Mouse (Mus musculus) lung, embryonic 16.5 days (tissue): ENCODE data around the gene Fabp3. TPM values are rescaled to one million over a fixed set of nuclear protein-coding genes. Genes with fewer than 3 reads are reported as not detected.

ENCODE experiments used
- ATAC-seq: fragments of 200-750 bp; cut with Nextera tagmentation; 2 replicates; pipeline ENCODE4 v1.8.0; 2017; ENCODE audit warnings: low read depth, mild to moderate bottlenecking, moderate library complexity
- H3K27ac ChIP-seq: fragments of 300-500 bp; sonication (generic); 2 replicates; pipeline ENCODE4 v1.5.1; 2014; ENCODE audit warnings: mild to moderate bottlenecking, control low read depth, low read length
- H3K27me3 ChIP-seq: fragments of 300-500 bp; sonication (generic); 2 replicates; pipeline ENCODE4 v1.6.1; 2014; ENCODE audit warnings: low read depth, low read length, mixed read lengths; ENCODE audit not compliant: control insufficient read depth, insufficient read depth
- H3K36me3 ChIP-seq: fragments of 300-500 bp; sonication (generic); 2 replicates; pipeline ENCODE4 v1.6.1; 2014; ENCODE audit warnings: low read length; ENCODE audit not compliant: control insufficient read depth, insufficient read depth
- H3K4me1 ChIP-seq: fragments of 300-500 bp; sonication (generic); replicated peaks from 2 replicates; pipeline ENCODE4 v1.6.1; 2014; ENCODE audit warnings: low read length, mixed read lengths; ENCODE audit not compliant: control insufficient read depth, insufficient read depth
- H3K4me2 ChIP-seq: fragments of 300-500 bp; sonication (generic); 2 replicates; pipeline ENCODE4 v1.6.1; 2014; ENCODE audit warnings: low read depth, low read length, control low read depth
- H3K4me3 ChIP-seq: fragments of 300-500 bp; sonication (generic); 2 replicates; pipeline ENCODE4 v1.5.1; 2014; ENCODE audit warnings: mild to moderate bottlenecking, low read length, control low read depth
- H3K9ac ChIP-seq: fragments of 300-500 bp; sonication (generic); 2 replicates; pipeline ENCODE4 v1.6.1; 2014; ENCODE audit warnings: low read length, control low read depth
- H3K9me3 ChIP-seq: fragments of 300-500 bp; sonication (generic); 2 replicates; pipeline ENCODE4 v1.6.1; 2016; ENCODE audit warnings: low read length; ENCODE audit not compliant: control insufficient read depth
- WGBS: fragments of 180-500 bp; shearing (Covaris S2); extraction: QIAGEN DNeasy Blood & Tissue Kit; methylation state at CpG from one replicate; pipeline ENCODE4 v1.1.7; 2014; 5-methylcytosine and 5-hydroxymethylcytosine counted together
- polyA plus RNA-seq: library from polyadenylated mRNA; unstranded; fragments of >200 nt; fragmentation: Nextera tagmentation; extraction: Ambion mirVana; gene quantifications from 2 replicates; pipeline ENCODE4 v1.2.1, GENCODE M21; 2015

Gene Fabp3
- polyA plus RNA-seq, 1 experiment from 2014 or later = 54.4 TPM

DNA sequence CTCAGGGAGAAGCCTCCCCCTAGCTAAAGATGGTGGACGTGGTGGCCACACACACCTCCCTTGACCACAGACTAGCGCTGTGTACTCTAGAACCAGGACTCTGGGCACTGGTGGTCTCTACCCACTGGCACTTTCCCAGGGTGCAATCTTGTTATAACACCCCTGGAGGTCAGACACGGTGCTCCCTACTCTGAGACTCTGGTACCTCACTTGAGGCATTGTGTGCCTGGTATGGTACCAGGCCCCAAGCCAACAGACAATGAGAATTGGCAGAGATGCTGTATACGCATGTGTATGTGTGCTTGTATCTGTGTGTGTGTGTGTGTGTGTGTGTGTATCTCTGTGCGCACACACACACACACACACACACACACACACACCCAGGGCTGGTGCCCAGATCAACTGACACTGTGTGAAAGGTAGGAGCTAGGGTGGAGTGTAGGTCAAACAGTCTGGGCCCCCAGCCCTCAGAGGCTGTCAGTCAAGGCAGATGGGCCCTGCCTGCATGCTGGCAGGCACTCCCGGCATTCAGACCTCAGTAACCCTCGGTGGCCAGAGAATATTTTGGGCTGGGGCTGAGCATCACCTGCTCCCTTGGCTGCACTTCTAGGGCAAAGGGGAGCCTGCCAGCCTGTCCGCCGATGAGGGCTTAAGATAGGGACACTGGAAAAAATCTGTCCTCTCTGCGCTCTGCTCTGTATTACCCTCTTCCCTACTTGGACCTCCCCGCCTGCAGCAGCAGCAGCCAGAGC, 9.3 kb upstream of the Fabp3 start:
- Histone ChIP-seq H3K4me2 (no peak overlapping the region), H3K4me1 (0 out of 2 replicates have a peak, but pooled peaks cover 3% of the 10 kb centered on the region), H3K9me3 (no peaks in the 10 kb centered on the region), H3K36me3 (no peaks in the 10 kb centered on the region), H3K4me3 (no peak overlapping the region), H3K27ac (no peak overlapping the region), H3K9ac (no peak overlapping the region), H3K27me3 (no peaks in the 10 kb centered on the region)
- no peak for ATAC-seq
- 67% methylated on average over 11 of the region's 11 CpGs for WGBS

DNA sequence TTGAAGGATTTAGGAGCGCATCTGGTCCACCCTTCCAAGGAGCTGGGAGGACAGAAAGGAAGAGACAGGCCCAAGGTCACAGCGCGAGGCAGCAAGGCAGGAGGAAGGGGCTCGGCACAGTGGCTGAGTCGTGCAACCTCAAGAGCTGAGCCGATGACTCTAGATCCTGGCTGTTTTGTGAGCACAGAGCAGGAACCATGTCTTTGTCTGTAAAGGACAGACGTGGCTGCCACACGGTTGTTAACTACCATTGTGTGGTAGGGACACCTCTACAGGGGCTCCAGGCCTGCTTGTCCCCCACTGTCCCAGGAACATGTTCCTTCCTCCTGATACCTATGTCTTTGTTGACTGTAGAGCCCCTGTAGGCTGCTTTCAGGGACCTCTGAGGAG, 8.8 kb upstream of the Fabp3 start:
- no peaks in the 10 kb centered on the region for H3K27me3 ChIP-seq
- H3K9ac ChIP-seq = no peak overlapping the region
- no peaks in the 10 kb centered on the region for H3K9me3 ChIP-seq
- 74% methylated on average over 8 of the region's 8 CpGs for WGBS
- H3K4me1 ChIP-seq = 0 out of 2 replicates have a peak, but pooled peaks cover 3% of the 10 kb centered on the region
- ATAC-seq = no peak
- H3K36me3 ChIP-seq = no peaks in the 10 kb centered on the region
- no peak overlapping the region for H3K27ac ChIP-seq
- H3K4me2 ChIP-seq = no peak overlapping the region
- no peak overlapping the region for H3K4me3 ChIP-seq

DNA sequence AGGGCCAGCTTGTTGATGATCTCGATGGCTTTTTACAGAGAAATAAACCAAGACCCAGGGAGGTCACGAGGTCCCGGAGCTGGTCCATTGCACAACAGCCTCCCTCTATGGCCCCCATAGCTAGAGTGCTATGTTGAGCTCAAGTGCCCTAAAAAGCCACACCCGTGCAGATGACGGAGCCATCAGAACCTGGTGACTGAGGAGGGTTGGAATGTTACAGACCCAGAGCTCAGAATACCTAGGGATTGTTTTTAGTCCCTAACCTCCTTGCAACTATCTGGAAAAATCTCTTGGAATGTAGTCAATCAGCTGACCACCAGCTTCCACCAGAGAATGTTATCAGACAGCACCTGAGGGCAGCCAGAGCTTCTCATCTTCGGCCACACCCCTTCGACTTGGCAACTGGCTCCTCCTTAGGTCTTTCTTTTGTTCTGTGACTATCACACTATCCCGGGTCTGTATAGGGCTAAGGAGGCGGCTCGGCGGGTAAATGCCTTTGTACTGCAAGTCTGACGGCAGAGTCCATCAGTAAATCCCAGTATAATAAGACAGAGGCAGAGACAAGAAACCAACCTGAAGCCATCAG, 6.0 kb upstream of the Fabp3 start:
- no peaks in the 10 kb centered on the region for H3K36me3 ChIP-seq
- no peak overlapping the region for H3K9ac ChIP-seq
- WGBS = 41% methylated on average over 12 of the region's 12 CpGs
- no peak overlapping the region for H3K27ac ChIP-seq
- no peak overlapping the region for H3K4me3 ChIP-seq
- peaks cover 6% of the 10 kb centered on the region for H3K27me3 ChIP-seq
- H3K4me1 ChIP-seq = no peaks in the 10 kb centered on the region
- H3K4me2 ChIP-seq = no peak overlapping the region
- no peak for ATAC-seq
- H3K9me3 ChIP-seq = no peaks in the 10 kb centered on the region

DNA sequence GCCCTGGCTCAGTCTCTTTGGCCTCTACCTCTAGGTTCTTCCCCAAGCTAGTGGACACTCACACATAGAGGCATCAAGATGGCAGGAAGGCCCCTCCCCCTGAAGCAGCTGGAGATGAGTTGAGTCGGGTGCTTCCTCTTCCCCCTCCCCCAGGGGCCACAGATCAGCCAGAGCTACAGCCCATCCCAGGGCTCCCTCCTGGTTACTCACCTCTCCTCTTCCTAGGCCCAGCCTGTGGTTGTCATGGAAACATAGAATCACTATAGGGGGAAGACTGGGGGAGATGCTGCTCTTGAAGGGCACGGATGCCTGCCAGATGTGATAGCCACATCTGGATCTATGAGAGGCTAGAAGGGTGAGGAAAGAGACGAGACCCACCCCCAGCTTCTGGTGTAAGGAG, 3.6 kb upstream of the Fabp3 start:
- no peaks in the 10 kb centered on the region for H3K9me3 ChIP-seq
- H3K36me3 ChIP-seq = no peaks in the 10 kb centered on the region
- H3K4me1 ChIP-seq = peaks cover 8% of the 10 kb centered on the region
- H3K9ac ChIP-seq = no peak overlapping the region
- WGBS = 27% methylated on average over 3 of the region's 3 CpGs
- ATAC-seq = no peak
- no peak overlapping the region for H3K4me2 ChIP-seq
- no peak overlapping the region for H3K4me3 ChIP-seq
- H3K27ac ChIP-seq = no peak overlapping the region
- peaks cover 24% of the 10 kb centered on the region for H3K27me3 ChIP-seq

DNA sequence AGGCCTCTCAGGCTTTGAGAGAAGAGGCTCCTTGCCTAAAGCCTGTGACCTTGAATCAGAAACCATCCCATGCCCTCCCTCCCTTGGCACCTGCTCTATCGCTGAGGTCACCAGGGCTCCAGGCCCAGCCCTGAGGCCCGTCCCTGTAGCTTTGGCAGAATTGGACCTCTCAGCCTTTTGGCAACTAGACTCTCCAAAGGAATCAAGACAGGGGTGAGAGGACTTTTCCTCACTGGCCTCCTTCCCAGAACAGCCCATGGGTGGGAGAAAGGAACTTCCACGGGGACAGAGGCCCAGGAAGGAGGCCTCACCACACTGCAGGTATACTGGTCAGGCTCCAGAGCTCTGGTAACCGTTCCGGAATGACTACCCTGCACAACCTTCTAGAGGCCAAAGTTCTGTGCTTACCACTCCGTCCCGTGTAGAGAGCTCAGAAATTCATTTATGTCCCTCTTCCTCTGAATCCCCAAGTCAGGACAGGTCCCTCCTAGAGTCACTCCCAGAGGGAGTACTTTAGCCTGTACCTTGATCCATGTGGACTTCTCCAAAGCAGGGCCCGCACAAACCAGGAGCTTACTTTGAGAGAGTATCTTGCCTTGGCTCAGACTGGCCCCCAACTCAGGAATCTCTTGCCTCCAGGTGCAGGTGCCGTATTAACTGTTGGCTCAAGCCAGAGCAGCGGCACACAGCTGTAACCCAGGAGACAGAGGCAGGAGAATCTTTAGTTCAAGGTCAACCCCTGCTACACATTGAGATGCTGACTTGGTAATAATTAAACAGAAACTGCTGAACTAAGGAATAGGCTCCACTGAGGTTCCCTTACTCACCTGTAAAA, 1.4 kb upstream of the Fabp3 start:
- Histone ChIP-seq H3K9ac (no peak overlapping the region), H3K4me1 (peaks cover 8% of the 10 kb centered on the region), H3K9me3 (no peaks in the 10 kb centered on the region), H3K4me2 (peak overlapping the region; percentile 96), H3K27ac (no peak overlapping the region), H3K27me3 (peaks cover 28% of the 10 kb centered on the region), H3K36me3 (no peaks in the 10 kb centered on the region), H3K4me3 (no peak overlapping the region)
- WGBS = 69% methylated on average over 10 of the region's 10 CpGs
- ATAC-seq = no peak

DNA sequence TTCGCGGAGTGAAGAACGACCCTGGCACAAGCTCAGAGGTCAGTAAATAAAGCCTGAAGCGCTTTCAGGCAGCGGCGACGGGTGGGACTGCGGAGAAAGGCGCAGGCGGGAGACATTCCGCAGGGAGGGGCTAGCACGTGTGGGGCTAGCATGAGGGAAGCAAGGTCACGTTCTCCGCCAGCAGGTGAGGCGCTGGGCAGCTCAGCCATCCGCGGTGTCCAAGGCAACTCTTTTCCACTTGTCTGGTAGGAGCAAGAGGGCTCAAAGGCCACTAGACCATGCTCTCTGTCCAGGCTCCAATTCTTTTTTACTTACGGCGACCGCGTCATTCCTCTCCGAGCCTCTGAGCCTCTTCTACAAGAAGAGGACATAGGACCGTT, 554 bp upstream of the Fabp3 start:
- Histone ChIP-seq H3K4me1 (peaks cover 8% of the 10 kb centered on the region), H3K9ac (peak overlapping the region; percentile 8; the same call in 1 of the 2 replicates), H3K9me3 (no peaks in the 10 kb centered on the region), H3K27ac (no peak overlapping the region), H3K36me3 (no peaks in the 10 kb centered on the region), H3K4me2 (peak overlapping the region; percentile 96), H3K27me3 (peaks cover 28% of the 10 kb centered on the region), H3K4me3 (peak overlapping the region; percentile 56)
- ATAC-seq = peak; percentile 70
- WGBS = 0% methylated on average over 23 of the region's 23 CpGs

DNA sequence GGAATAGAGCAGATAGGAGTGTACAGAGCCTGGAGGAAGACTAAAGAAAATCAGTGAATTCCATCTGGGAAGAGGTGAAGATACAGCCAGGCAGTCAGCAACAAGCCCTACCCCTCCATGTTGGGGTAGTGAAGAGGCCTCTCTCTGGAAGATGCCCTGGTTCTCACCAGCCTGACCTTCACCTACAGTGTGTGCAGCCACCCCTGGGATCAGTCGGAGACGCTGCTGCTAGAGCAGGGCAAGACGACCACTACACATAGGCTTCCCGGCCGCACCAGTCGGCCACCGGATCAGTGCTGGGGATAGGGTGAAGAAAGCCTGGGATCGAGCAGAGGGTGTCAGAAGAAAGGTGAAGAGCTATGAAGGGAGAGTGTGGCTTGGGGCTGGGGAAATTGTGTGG, 859 bp downstream of the Fabp3 start:
- no peak overlapping the region for H3K9ac ChIP-seq
- H3K36me3 ChIP-seq = peaks cover 2% of the 10 kb centered on the region; the same call in 1 of the 2 replicates
- no peak overlapping the region for H3K27ac ChIP-seq
- peaks cover 8% of the 10 kb centered on the region for H3K4me1 ChIP-seq
- H3K9me3 ChIP-seq = no peaks in the 10 kb centered on the region
- no peak for ATAC-seq
- H3K27me3 ChIP-seq = peaks cover 28% of the 10 kb centered on the region
- peak overlapping the region; percentile 56 for H3K4me3 ChIP-seq
- WGBS = 47% methylated on average over 8 of the region's 8 CpGs
- H3K4me2 ChIP-seq = peak overlapping the region; percentile 96

DNA sequence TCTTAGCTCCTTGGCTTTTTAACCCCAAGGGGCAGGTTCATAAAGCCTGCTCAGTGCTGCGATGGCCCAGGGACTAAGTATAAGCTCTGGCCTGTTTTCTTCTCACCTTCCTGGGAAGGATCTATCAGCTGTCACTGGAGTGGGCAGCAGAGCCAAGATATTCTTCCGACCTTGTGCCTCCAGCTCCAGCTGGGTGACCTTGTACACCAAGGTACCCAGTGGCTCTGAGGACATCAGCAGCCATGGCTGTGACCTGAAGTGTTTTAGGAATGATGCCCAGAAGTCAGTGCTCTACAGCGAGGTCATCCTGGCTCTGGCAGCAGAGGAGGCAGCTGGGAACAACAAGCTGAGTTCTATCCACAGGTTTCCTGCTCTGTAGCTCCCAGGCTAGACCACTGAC, 4.1 kb downstream of the Fabp3 start:
- Histone ChIP-seq H3K27me3 (peaks cover 21% of the 10 kb centered on the region), H3K36me3 (peaks cover 2% of the 10 kb centered on the region; the same call in 1 of the 2 replicates), H3K4me1 (peaks cover 24% of the 10 kb centered on the region), H3K9me3 (no peaks in the 10 kb centered on the region), H3K27ac (no peak overlapping the region), H3K9ac (no peak overlapping the region), H3K4me2 (no peak overlapping the region), H3K4me3 (no peak overlapping the region)
- ATAC-seq = no peak
- 77% methylated on average over 3 of the region's 3 CpGs for WGBS

DNA sequence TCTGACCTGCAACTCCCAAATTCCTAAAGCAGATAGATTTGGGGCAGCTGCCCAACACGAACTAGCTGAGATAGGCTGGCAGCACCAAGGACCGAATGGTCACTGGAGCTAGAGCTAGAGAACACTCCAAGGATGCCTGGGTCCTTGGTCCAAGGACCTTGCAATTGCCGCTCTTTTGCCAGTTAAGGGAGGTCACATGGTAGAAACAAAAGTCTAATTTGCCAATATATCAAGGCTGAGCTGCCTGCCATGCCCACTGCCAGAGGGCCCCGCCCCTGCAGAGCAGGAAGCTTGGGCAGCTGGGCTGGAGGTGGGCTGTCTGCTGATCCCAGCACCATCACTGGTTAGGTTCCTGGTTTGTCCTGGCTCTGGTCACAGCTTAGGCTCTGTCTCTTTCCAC, 5.2 kb downstream of the Fabp3 start:
- Histone ChIP-seq H3K9ac (no peak overlapping the region), H3K36me3 (peaks cover 2% of the 10 kb centered on the region; the same call in 1 of the 2 replicates), H3K4me3 (no peak overlapping the region), H3K4me2 (no peak overlapping the region), H3K27ac (no peak overlapping the region), H3K27me3 (peaks cover 14% of the 10 kb centered on the region), H3K9me3 (no peaks in the 10 kb centered on the region), H3K4me1 (peaks cover 17% of the 10 kb centered on the region)
- WGBS = 93% methylated on average over 4 of the region's 4 CpGs
- no peak for ATAC-seq
